Mouse (Mus musculus): ENCODE measurements at regions not wholly inside any gene's neighbourhood (a gene's known extent, or its start where the extent isn't known, plus 50 kb on each side); places are given as distances from the start of the nearest gene placed in this dataset.

- Histone ChIP-seq H3K36me3 (ENCODE audit: control insufficient read depth, insufficient read depth, low read length) (no peaks in the 10 kb centered on the region), H3K4me1 (replicated peaks; ENCODE audit: control insufficient read depth, insufficient read depth, low read length) (no peaks in the 10 kb centered on the region), H3K27ac (ENCODE audit: low read depth, low read length) (no peak overlapping the region), H3K9me3 (ENCODE audit: control insufficient read depth, low read length) (no peaks in the 10 kb centered on the region), H3K4me3 (ENCODE audit: low read depth, low read length) (no peak overlapping the region), H3K27me3 (replicated peaks; ENCODE audit: control insufficient read depth, insufficient read depth, low read length) (no peaks in the 10 kb centered on the region), H3K4me2 (no peak overlapping the region), H3K9ac (ENCODE audit: low read depth, low read length) (no peak overlapping the region)
- 42% methylated on average over 3 of the region's 3 CpGs for WGBS
- no peak for DNase-seq (ENCODE audit: low spot score)
- ATAC-seq (replicated peaks; ENCODE audit: low FRiP score): no peak
Measured at GRCm38 (mm10) chr15:72200861-72201260, 1633.5 kb upstream of the Gm6569 start.

- WGBS: 28% methylated on average over 1 of the region's 1 CpGs
- H3K4me2 ChIP-seq: no peak overlapping the region
- DNase-seq (ENCODE audit: low spot score): no peak
- H3K4me3 ChIP-seq (ENCODE audit: low read depth, low read length): no peak overlapping the region
- no peak overlapping the region for H3K27ac ChIP-seq (ENCODE audit: low read depth, low read length)
- H3K9me3 ChIP-seq (ENCODE audit: control insufficient read depth, low read length): no peaks in the 10 kb centered on the region
- no peak overlapping the region for H3K9ac ChIP-seq (ENCODE audit: low read depth, low read length)
- H3K36me3 ChIP-seq (ENCODE audit: control insufficient read depth, insufficient read depth, low read length): no peaks in the 10 kb centered on the region
- no peaks in the 10 kb centered on the region for H3K4me1 ChIP-seq (replicated peaks; ENCODE audit: control insufficient read depth, insufficient read depth, low read length)
- no peak for ATAC-seq (replicated peaks; ENCODE audit: low FRiP score)
- H3K27me3 ChIP-seq (replicated peaks; ENCODE audit: control insufficient read depth, insufficient read depth, low read length): no peaks in the 10 kb centered on the region
Measured at GRCm38 (mm10) chr15:72201791-72202190, 1632.6 kb upstream of the Gm6569 start.

GRCm38 (mm10) chr15:72205240-72205799, 1629.0 kb upstream of the Gm6569 start:
- H3K4me3 ChIP-seq (ENCODE audit: low read depth, low read length): no peak overlapping the region
- no peak overlapping the region for H3K4me2 ChIP-seq
- H3K9ac ChIP-seq (ENCODE audit: low read depth, low read length): no peak overlapping the region
- no peaks in the 10 kb centered on the region for H3K36me3 ChIP-seq (ENCODE audit: control insufficient read depth, insufficient read depth, low read length)
- no peak for ATAC-seq (replicated peaks; ENCODE audit: low FRiP score)
- H3K27me3 ChIP-seq (replicated peaks; ENCODE audit: control insufficient read depth, insufficient read depth, low read length): no peaks in the 10 kb centered on the region
- no peak for DNase-seq (ENCODE audit: low spot score)
- no peaks in the 10 kb centered on the region for H3K4me1 ChIP-seq (replicated peaks; ENCODE audit: control insufficient read depth, insufficient read depth, low read length)
- no peak overlapping the region for H3K27ac ChIP-seq (ENCODE audit: low read depth, low read length)
- WGBS: 65% methylated on average over 8 of the region's 8 CpGs
- no peaks in the 10 kb centered on the region for H3K9me3 ChIP-seq (ENCODE audit: control insufficient read depth, low read length)

GRCm38 (mm10) chr15:72205950-72206349, 1628.4 kb upstream of the Gm6569 start:
- no peak overlapping the region for H3K4me3 ChIP-seq (ENCODE audit: low read depth, low read length)
- H3K36me3 ChIP-seq (ENCODE audit: control insufficient read depth, insufficient read depth, low read length): no peaks in the 10 kb centered on the region
- no peak overlapping the region for H3K9ac ChIP-seq (ENCODE audit: low read depth, low read length)
- no peak overlapping the region for H3K4me2 ChIP-seq
- WGBS: 18% methylated on average over 9 of the region's 9 CpGs
- no peaks in the 10 kb centered on the region for H3K27me3 ChIP-seq (replicated peaks; ENCODE audit: control insufficient read depth, insufficient read depth, low read length)
- DNase-seq (ENCODE audit: low spot score) (peak; percentile 34), ATAC-seq (replicated peaks; ENCODE audit: low FRiP score) (no peak)
- H3K4me1 ChIP-seq (replicated peaks; ENCODE audit: control insufficient read depth, insufficient read depth, low read length): no peaks in the 10 kb centered on the region
- H3K9me3 ChIP-seq (ENCODE audit: control insufficient read depth, low read length): no peaks in the 10 kb centered on the region
- H3K27ac ChIP-seq (ENCODE audit: low read depth, low read length): no peak overlapping the region

- H3K9ac ChIP-seq (ENCODE audit: low read depth, low read length): no peak overlapping the region
- WGBS: 78% methylated on average over 4 of the region's 4 CpGs
- H3K9me3 ChIP-seq (ENCODE audit: control insufficient read depth, low read length): no peaks in the 10 kb centered on the region
- H3K4me2 ChIP-seq: no peak overlapping the region
- DNase-seq (ENCODE audit: low spot score) (no peak), ATAC-seq (replicated peaks; ENCODE audit: low FRiP score) (no peak)
- no peaks in the 10 kb centered on the region for H3K36me3 ChIP-seq (ENCODE audit: control insufficient read depth, insufficient read depth, low read length)
- no peak overlapping the region for H3K27ac ChIP-seq (ENCODE audit: low read depth, low read length)
- H3K27me3 ChIP-seq (replicated peaks; ENCODE audit: control insufficient read depth, insufficient read depth, low read length): no peaks in the 10 kb centered on the region
- H3K4me1 ChIP-seq (replicated peaks; ENCODE audit: control insufficient read depth, insufficient read depth, low read length): no peaks in the 10 kb centered on the region
- H3K4me3 ChIP-seq (ENCODE audit: low read depth, low read length): no peak overlapping the region
Measured at GRCm38 (mm10) chr15:72207589-72207988, 1626.8 kb upstream of the Gm6569 start.

- no peak for ATAC-seq (replicated peaks; ENCODE audit: low FRiP score)
- no peaks in the 10 kb centered on the region for H3K4me1 ChIP-seq (replicated peaks; ENCODE audit: control insufficient read depth, insufficient read depth, low read length)
- DNase-seq (ENCODE audit: low spot score): no peak
- H3K9me3 ChIP-seq (ENCODE audit: control insufficient read depth, low read length): no peaks in the 10 kb centered on the region
- no peak overlapping the region for H3K9ac ChIP-seq (ENCODE audit: low read depth, low read length)
- WGBS: 53% methylated on average over 4 of the region's 4 CpGs
- H3K36me3 ChIP-seq (ENCODE audit: control insufficient read depth, insufficient read depth, low read length): no peaks in the 10 kb centered on the region
- H3K27me3 ChIP-seq (replicated peaks; ENCODE audit: control insufficient read depth, insufficient read depth, low read length): no peaks in the 10 kb centered on the region
- H3K4me3 ChIP-seq (ENCODE audit: low read depth, low read length): no peak overlapping the region
- no peak overlapping the region for H3K27ac ChIP-seq (ENCODE audit: low read depth, low read length)
- H3K4me2 ChIP-seq: no peak overlapping the region
Measured at GRCm38 (mm10) chr15:72208076-72208475, 1626.3 kb upstream of the Gm6569 start.

GRCm38 (mm10) chr15:72208973-72209372, 1625.4 kb upstream of the Gm6569 start:
- DNase-seq (ENCODE audit: low spot score) (no peak), ATAC-seq (replicated peaks; ENCODE audit: low FRiP score) (no peak)
- Histone ChIP-seq H3K27me3 (replicated peaks; ENCODE audit: control insufficient read depth, insufficient read depth, low read length) (no peaks in the 10 kb centered on the region), H3K9me3 (ENCODE audit: control insufficient read depth, low read length) (no peaks in the 10 kb centered on the region), H3K4me1 (replicated peaks; ENCODE audit: control insufficient read depth, insufficient read depth, low read length) (no peaks in the 10 kb centered on the region), H3K4me3 (ENCODE audit: low read depth, low read length) (no peak overlapping the region), H3K4me2 (no peak overlapping the region), H3K36me3 (ENCODE audit: control insufficient read depth, insufficient read depth, low read length) (no peaks in the 10 kb centered on the region), H3K27ac (ENCODE audit: low read depth, low read length) (no peak overlapping the region), H3K9ac (ENCODE audit: low read depth, low read length) (no peak overlapping the region)
- 87% methylated on average over 7 of the region's 7 CpGs for WGBS

- no peaks in the 10 kb centered on the region for H3K36me3 ChIP-seq (ENCODE audit: control insufficient read depth, insufficient read depth, low read length)
- H3K4me1 ChIP-seq (replicated peaks; ENCODE audit: control insufficient read depth, insufficient read depth, low read length): no peaks in the 10 kb centered on the region
- no peak overlapping the region for H3K27ac ChIP-seq (ENCODE audit: low read depth, low read length)
- H3K9ac ChIP-seq (ENCODE audit: low read depth, low read length): no peak overlapping the region
- H3K4me3 ChIP-seq (ENCODE audit: low read depth, low read length): no peak overlapping the region
- no peak for ATAC-seq (replicated peaks; ENCODE audit: low FRiP score)
- no peaks in the 10 kb centered on the region for H3K9me3 ChIP-seq (ENCODE audit: control insufficient read depth, low read length)
- 77% methylated on average over 5 of the region's 5 CpGs for WGBS
- H3K27me3 ChIP-seq (replicated peaks; ENCODE audit: control insufficient read depth, insufficient read depth, low read length): no peaks in the 10 kb centered on the region
- no peak for DNase-seq (ENCODE audit: low spot score)
- H3K4me2 ChIP-seq: no peak overlapping the region
Measured at GRCm38 (mm10) chr15:72217731-72218130, 1616.6 kb upstream of the Gm6569 start.

GRCm38 (mm10) chr15:72219985-72220384, 1614.4 kb upstream of the Gm6569 start:
- Histone ChIP-seq H3K9me3 (ENCODE audit: control insufficient read depth, low read length) (no peaks in the 10 kb centered on the region), H3K27ac (ENCODE audit: low read depth, low read length) (no peak overlapping the region), H3K4me3 (ENCODE audit: low read depth, low read length) (no peak overlapping the region), H3K4me1 (replicated peaks; ENCODE audit: control insufficient read depth, insufficient read depth, low read length) (no peaks in the 10 kb centered on the region), H3K36me3 (ENCODE audit: control insufficient read depth, insufficient read depth, low read length) (no peaks in the 10 kb centered on the region), H3K27me3 (replicated peaks; ENCODE audit: control insufficient read depth, insufficient read depth, low read length) (no peaks in the 10 kb centered on the region), H3K4me2 (no peak overlapping the region), H3K9ac (ENCODE audit: low read depth, low read length) (no peak overlapping the region)
- ATAC-seq (replicated peaks; ENCODE audit: low FRiP score) (no peak), DNase-seq (ENCODE audit: low spot score) (no peak)
- WGBS: 78% methylated on average over 7 of the region's 7 CpGs

All from liver, embryonic 11.5 days (tissue).